Mouse (Mus musculus) CH12.LX (cell line): ENCODE measurements around the gene Lpin1. TPM values are rescaled to one million over a fixed set of nuclear protein-coding genes. Genes with fewer than 3 reads are reported as not detected.

Source experiments
- DNase-seq: peaks from one replicate; pipeline ENCODE4 v3.0.0-alpha.2; 2013; ENCODE audit errors: extremely low read depth
- H3K27ac ChIP-seq: 2 replicates; pipeline ENCODE4 v1.5.1; 2012; ENCODE audit warnings: low read depth, mild to moderate bottlenecking, control low read depth, moderate library complexity; ENCODE audit not compliant: insufficient read depth
- H3K27me3 ChIP-seq: replicated peaks from 2 replicates; pipeline ENCODE3; 2012; ENCODE audit warnings: inconsistent platforms
- H3K36me3 ChIP-seq, 2 experiments: replicated peaks in 1 of 2; 2 replicates each; pipeline versions ENCODE3 to v1.6.1; 2012; ENCODE audit warnings: inconsistent platforms in 1 of 2, low read length in 1 of 2, mild to moderate bottlenecking in 1 of 2, mixed read lengths in 1 of 2, moderate library complexity in 1 of 2; ENCODE audit not compliant: control insufficient read depth in 1 of 2, insufficient read depth in 1 of 2
- H3K4me1 ChIP-seq, 2 experiments: 2 replicates each; pipeline ENCODE4 v1.6.1; 2012; ENCODE audit warnings: inconsistent platforms in 1 of 2, moderate library complexity in 1 of 2; ENCODE audit not compliant: insufficient read depth in 2 of 2, control insufficient read depth in 1 of 2
- H3K4me2 ChIP-seq: 2 replicates; pipeline ENCODE4 v1.6.1; 2012; ENCODE audit warnings: low read depth, mild to moderate bottlenecking, control low read depth; ENCODE audit not compliant: poor library complexity, insufficient read depth, severe bottlenecking
- H3K4me3 ChIP-seq, 3 experiments: fragments of 150-350 bp in 1 of 3; sonication (generic) in 1 of 3; replicated peaks in 1 of 3; 2 replicates each; pipeline versions ENCODE3 to v1.5.1; 2011 to 2012; ENCODE audit warnings: low read depth in 2 of 3, low read length in 2 of 3, mild to moderate bottlenecking in 2 of 3, moderate library complexity in 2 of 3, control low read depth in 1 of 3, improper control_type of control experiment in 1 of 3, inconsistent platforms in 1 of 3, mixed read lengths in 1 of 3; ENCODE audit not compliant: poor library complexity in 1 of 3
- H3K79me2 ChIP-seq: replicated peaks from 2 replicates; pipeline ENCODE4 v1.6.1; 2012; ENCODE audit warnings: mild to moderate bottlenecking, moderate library complexity; ENCODE audit not compliant: control insufficient read depth, poor library complexity, insufficient read depth, severe bottlenecking; ENCODE audit errors: extremely low read depth
- H3K9ac ChIP-seq: 2 replicates; pipeline ENCODE4 v1.6.1; 2012; ENCODE audit warnings: low read depth, mild to moderate bottlenecking, control low read depth, moderate library complexity; ENCODE audit not compliant: insufficient read depth
- H3K9me3 ChIP-seq: replicated peaks from 2 replicates; pipeline ENCODE3; 2012; ENCODE audit warnings: low read length, inconsistent platforms, mixed read lengths
- BHLHE40 ChIP-seq: IDR thresholded peaks from 2 replicates; pipeline ENCODE4 v1.6.1; 2011; ENCODE audit warnings: mild to moderate bottlenecking, low read depth, low read length, improper control_type of control experiment
- CTCF ChIP-seq, 2 experiments: IDR thresholded peaks in 1 of 2; conservative IDR thresholded peaks in 1 of 2; 2 replicates each; pipeline ENCODE4 v1.5.1; 2011 to 2012; ENCODE audit warnings: low read depth in 2 of 2, low read length in 2 of 2, improper control_type of control experiment in 1 of 2, inconsistent platforms in 1 of 2, mild to moderate bottlenecking in 1 of 2, moderate library complexity in 1 of 2
- E2F4 ChIP-seq: IDR thresholded peaks from 2 replicates; pipeline ENCODE4 v1.6.1; 2011; ENCODE audit warnings: low read depth, low read length, improper control_type of control experiment; ENCODE audit not compliant: insufficient replicate concordance
- ELF1 ChIP-seq: IDR thresholded peaks from 2 replicates; pipeline ENCODE4 v1.6.1; 2014; ENCODE audit warnings: low read depth, mild to moderate bottlenecking, inconsistent platforms, low read length, improper control_type of control experiment
- ETS1 ChIP-seq: conservative IDR thresholded peaks from 2 replicates; pipeline ENCODE4 v1.6.1; 2012; ENCODE audit warnings: low read depth, mild to moderate bottlenecking, inconsistent platforms, low read length, improper control_type of control experiment, moderate library complexity
- GABPA ChIP-seq: IDR thresholded peaks from 2 replicates; pipeline ENCODE4 v1.6.1; 2012; ENCODE audit warnings: low read depth, low read length, improper control_type of control experiment, inconsistent platforms; ENCODE audit not compliant: insufficient replicate concordance
- JUN ChIP-seq: IDR thresholded peaks from 2 replicates; pipeline ENCODE4 v1.6.1; 2011; ENCODE audit warnings: low read depth, mild to moderate bottlenecking, low read length, improper control_type of control experiment, moderate library complexity; ENCODE audit not compliant: insufficient read depth
- JUND ChIP-seq: conservative IDR thresholded peaks from 2 replicates; pipeline ENCODE4 v1.6.1; 2011; ENCODE audit warnings: low read depth, low read length, improper control_type of control experiment
- KAT2A ChIP-seq: IDR thresholded peaks from 2 replicates; pipeline ENCODE4 v1.6.1; 2012; ENCODE audit warnings: low read length, improper control_type of control experiment, inconsistent platforms; ENCODE audit not compliant: insufficient replicate concordance
- MAX ChIP-seq: IDR thresholded peaks from 2 replicates; pipeline ENCODE4 v1.6.1; 2011; ENCODE audit warnings: low read length, improper control_type of control experiment
- MAZ ChIP-seq: IDR thresholded peaks from 2 replicates; pipeline ENCODE4 v1.6.1; 2012; ENCODE audit warnings: low read depth, mild to moderate bottlenecking, inconsistent platforms, low read length, improper control_type of control experiment, moderate library complexity
- MEF2A ChIP-seq: IDR thresholded peaks from 2 replicates; pipeline ENCODE4 v1.6.1; 2014; ENCODE audit warnings: low read depth, mild to moderate bottlenecking, inconsistent platforms, low read length, improper control_type of control experiment, borderline replicate concordance
- NELFE ChIP-seq: IDR thresholded peaks from 2 replicates; pipeline ENCODE4 v1.6.1; 2011; ENCODE audit warnings: low read depth, low read length, improper control_type of control experiment
- NRF1 ChIP-seq: IDR thresholded peaks from 2 replicates; pipeline ENCODE4 v1.6.1; 2014; ENCODE audit warnings: low read depth, mild to moderate bottlenecking, inconsistent platforms, low read length, improper control_type of control experiment, moderate library complexity
- PAX5 ChIP-seq: IDR thresholded peaks from 2 replicates; pipeline ENCODE4 v1.6.1; 2012; ENCODE audit warnings: low read length, inconsistent platforms, mixed read lengths
- POLR2AphosphoS2 ChIP-seq: IDR thresholded peaks from 2 replicates; pipeline ENCODE4 v1.6.1; 2011; ENCODE audit warnings: low read depth, low read length, improper control_type of control experiment
- RAD21 ChIP-seq: IDR thresholded peaks from 2 replicates; pipeline ENCODE4 v1.6.1; 2011; ENCODE audit warnings: low read depth, mild to moderate bottlenecking, low read length, improper control_type of control experiment, moderate library complexity
- RCOR1 ChIP-seq: conservative IDR thresholded peaks from 2 replicates; pipeline ENCODE4 v1.6.1; 2012; ENCODE audit warnings: low read depth, mild to moderate bottlenecking, inconsistent platforms, low read length, improper control_type of control experiment
- SIN3A ChIP-seq: IDR thresholded peaks from 2 replicates; pipeline ENCODE4 v1.6.1; 2012; ENCODE audit warnings: low read length, improper control_type of control experiment, inconsistent platforms
- TCF12 ChIP-seq: IDR thresholded peaks from 2 replicates; pipeline ENCODE4 v1.6.1; 2014; ENCODE audit warnings: low read depth, mild to moderate bottlenecking, inconsistent platforms, low read length, improper control_type of control experiment
- UBTF ChIP-seq: IDR thresholded peaks from 2 replicates; pipeline ENCODE4 v1.6.1; 2012; ENCODE audit warnings: low read depth, mild to moderate bottlenecking, inconsistent platforms, low read length, improper control_type of control experiment, moderate library complexity
- ZC3H11A ChIP-seq: IDR thresholded peaks from 2 replicates; pipeline ENCODE4 v1.6.1; 2012; ENCODE audit warnings: low read depth, mild to moderate bottlenecking, inconsistent platforms, low read length, improper control_type of control experiment
- ZKSCAN1 ChIP-seq: IDR thresholded peaks from 2 replicates; pipeline ENCODE4 v1.6.1; 2012; ENCODE audit warnings: low read depth, inconsistent platforms, low read length, improper control_type of control experiment, borderline replicate concordance
- ZMIZ1 ChIP-seq: IDR thresholded peaks from 2 replicates; pipeline ENCODE4 v1.6.1; 2012; ENCODE audit warnings: low read depth, mild to moderate bottlenecking, inconsistent platforms, low read length, improper control_type of control experiment
- ZNF384 ChIP-seq: IDR thresholded peaks from 2 replicates; pipeline ENCODE4 v1.6.1; 2012; ENCODE audit warnings: low read depth, low read length, improper control_type of control experiment, inconsistent platforms
- dilution Hi-C: fragments of 300-500 bp; cut with MboI; formaldehyde crosslinking; loops from 2 replicates; pipeline ENCODE4 v1.14.3; 2020; ENCODE audit warnings: low sequenced_read_pairs; ENCODE audit not compliant: extremely low pct_unique_long_range_greater_than_20kb, extremely low pct_ligation_motif_present
- in situ Hi-C: fragments of 300-500 bp; cut with MboI; formaldehyde crosslinking; loops from 3 replicates; pipeline ENCODE4 v1.14.3; 2019; ENCODE audit warnings: low sequenced_read_pairs, low pct_ligation_motif_present, low pct_unique_long_range_greater_than_20kb, mixed read lengths
- polyA plus RNA-seq: library from polyadenylated mRNA; unstranded; fragments of >175 nt; gene quantifications from 2 replicates; pipeline ENCODE4 v1.2.1, GENCODE M21; 2012; ENCODE audit warnings: low read depth; ENCODE audit not compliant: insufficient read length
- total RNA-seq, 2 experiments: library from RNA; depleted of rRNA; stranded (reverse); fragments of 300-350 nt in 1 of 2; fragments of >200 nt in 1 of 2; gene quantifications; 2 replicates each; pipeline ENCODE4 v1.2.3; 2012 to 2014

The Lpin1 gene
- total and polyA plus RNA-seq, 3 experiments, result 6.1 to 7.5 (median 6.7) TPM

GRCm38 (mm10) chr12:16615738-16616137 lies 5.0 kb upstream of the Lpin1 start:
- Histone ChIP-seq H3K4me2 (no peak overlapping the region), H3K4me3 (no peak overlapping the region), H3K9ac (no peak overlapping the region), H3K79me2 (no peaks in the 10 kb centered on the region), H3K27ac (no peak overlapping the region), H3K9me3 (no peaks in the 10 kb centered on the region), H3K27me3 (peaks cover 2% of the 10 kb centered on the region), H3K36me3 (no peaks in the 10 kb centered on the region), H3K4me1 (0 out of 4 replicates have a peak, but pooled peaks cover 0 to 2% of the 10 kb centered on the region in 2 experiments)
- in situ Hi-C loops (no loop called here), dilution Hi-C loops (no loop called here)
- no peak for DNase-seq
- TF ChIP-seq ETS1, result no peak
- TF ChIP-seq ZC3H11A, result no peak
- no peak for TF ChIP-seq UBTF
- TF ChIP-seq JUN, result no peak
- no peak for TF ChIP-seq KAT2A
- TF ChIP-seq PAX5, result no peak
- no peak for TF ChIP-seq NRF1
- no peak for TF ChIP-seq TCF12
- no peak for TF ChIP-seq BHLHE40
- no peak for TF ChIP-seq JUND
- no peak for TF ChIP-seq ELF1
- no peak for TF ChIP-seq POLR2AphosphoS2
- no peak for TF ChIP-seq SIN3A
- no peak for TF ChIP-seq ZNF384
- TF ChIP-seq ZMIZ1, result no peak

GRCm38 (mm10) chr12:16614556-16614955 lies 3.8 kb upstream of the Lpin1 start:
- Histone ChIP-seq H3K9ac (no peak overlapping the region), H3K4me3 (no peak overlapping the region), H3K36me3 (no peaks in the 10 kb centered on the region), H3K4me2 (no peak overlapping the region), H3K79me2 (no peaks in the 10 kb centered on the region), H3K9me3 (peaks cover 5% of the 10 kb centered on the region), H3K4me1 (0 out of 4 replicates have a peak, but pooled peaks cover 0 to 2% of the 10 kb centered on the region in 2 experiments), H3K27me3 (peaks cover 2% of the 10 kb centered on the region), H3K27ac (no peak overlapping the region)
- TF ChIP-seq E2F4 (no peak), ETS1 (no peak), GABPA (no peak), NELFE (no peak), CTCF (conservative IDR thresholded peaks at IDR 0.05 in 1 of 2, IDR thresholded peaks at IDR 0.05 in 1 of 2; ENCODE audit: low read depth in 2 of 2, low read length in 2 of 2) (no peak), JUN (no peak), MEF2A (no peak), JUND (no peak), MAX (no peak), ELF1 (no peak), NRF1 (no peak), RCOR1 (no peak), SIN3A (no peak), POLR2AphosphoS2 (no peak), ZKSCAN1 (no peak), UBTF (no peak), BHLHE40 (no peak), RAD21 (no peak), MAZ (no peak)
- dilution Hi-C loops, result no loop called here
- in situ Hi-C loops, result no loop called here
- no peak for DNase-seq
